Mouse (Mus musculus) lung, embryonic 14.5 days (tissue): ENCODE data around the gene Acss2. TPM values are rescaled to one million over a fixed set of nuclear protein-coding genes. Genes with fewer than 3 reads are reported as not detected.

Source experiments
- ATAC-seq: fragments of 200-750 bp; cut with Nextera tagmentation; 2 replicates; pipeline ENCODE4 v1.8.0; 2017; ENCODE audit warnings: mild to moderate bottlenecking, moderate TSS enrichment, moderate library complexity; ENCODE audit not compliant: insufficient read depth
- DNase-seq: peaks from one replicate; pipeline ENCODE4 v3.0.0-alpha.2; 2015
- H3K27ac ChIP-seq: fragments of 300-500 bp; sonication (generic); 2 replicates; pipeline ENCODE4 v1.5.1; 2014; ENCODE audit warnings: low read depth, mild to moderate bottlenecking, moderate library complexity
- H3K27me3 ChIP-seq: fragments of 300-500 bp; sonication (generic); 2 replicates; pipeline ENCODE4 v1.6.1; 2014; ENCODE audit warnings: low read length, control low read depth; ENCODE audit not compliant: insufficient read depth
- H3K36me3 ChIP-seq: fragments of 300-500 bp; sonication (generic); 2 replicates; pipeline ENCODE4 v1.6.1; 2014; ENCODE audit warnings: control low read depth; ENCODE audit not compliant: insufficient read depth
- H3K4me1 ChIP-seq: fragments of 300-500 bp; sonication (generic); 2 replicates; pipeline ENCODE4 v1.6.1; 2014; ENCODE audit warnings: antibody characterized with exemption, control low read depth; ENCODE audit not compliant: insufficient read depth
- H3K4me2 ChIP-seq: fragments of 300-500 bp; sonication (generic); 2 replicates; pipeline ENCODE4 v1.6.1; 2014; ENCODE audit warnings: mild to moderate bottlenecking
- H3K4me3 ChIP-seq: fragments of 300-500 bp; sonication (generic); 2 replicates; pipeline ENCODE4 v1.5.1; 2014; ENCODE audit warnings: low read depth, low read length
- H3K9ac ChIP-seq: fragments of 300-500 bp; sonication (generic); 2 replicates; pipeline ENCODE4 v1.6.1; 2014
- H3K9me3 ChIP-seq: fragments of 300-500 bp; sonication (generic); 2 replicates; pipeline ENCODE4 v1.6.1; 2016; ENCODE audit warnings: low read depth, low read length, control low read depth
- CTCF ChIP-seq: IDR thresholded peaks from 2 replicates; pipeline ENCODE4 v1.5.1; 2016; ENCODE audit warnings: antibody characterized with exemption, low read depth
- WGBS: fragments of 180-500 bp; shearing (Covaris S2); extraction: QIAGEN DNeasy Blood & Tissue Kit; methylation state at CpG from one replicate; pipeline ENCODE4 v1.1.7; 2014; 5-methylcytosine and 5-hydroxymethylcytosine counted together
- polyA plus RNA-seq: library from polyadenylated mRNA; unstranded; fragments of >200 nt; fragmentation: Nextera tagmentation; extraction: Ambion mirVana; gene quantifications from 2 replicates; pipeline ENCODE4 v1.2.1, GENCODE M21; 2014

The Acss2 gene
- polyA plus RNA-seq, 1 experiment from 2014 or later = 7.5 TPM

GRCm38 (mm10) chr2:155628112-155628511, 110.4 kb downstream of the Acss2 start:
- no peaks in the 10 kb centered on the region for H3K9me3 ChIP-seq
- 79% methylated on average over 9 of the region's 9 CpGs for WGBS
- no peak overlapping the region for H3K4me2 ChIP-seq
- ATAC-seq = no peak
- H3K27ac ChIP-seq = no peak overlapping the region
- DNase-seq = no peak
- peaks cover 52% of the 10 kb centered on the region for H3K27me3 ChIP-seq
- no peak for TF ChIP-seq CTCF
- no peak overlapping the region for H3K9ac ChIP-seq
- H3K4me1 ChIP-seq = no peaks in the 10 kb centered on the region
- peaks cover 19% of the 10 kb centered on the region for H3K36me3 ChIP-seq
- no peak overlapping the region for H3K4me3 ChIP-seq

- Histone ChIP-seq H3K27ac (no peak overlapping the region), H3K36me3 (peaks cover 23% of the 10 kb centered on the region), H3K9ac (no peak overlapping the region), H3K27me3 (peaks cover 52% of the 10 kb centered on the region), H3K9me3 (no peaks in the 10 kb centered on the region), H3K4me3 (no peak overlapping the region), H3K4me1 (no peaks in the 10 kb centered on the region), H3K4me2 (no peak overlapping the region)
- DNase-seq (no peak), ATAC-seq (no peak)
- TF ChIP-seq CTCF = no peak
- WGBS = 77% methylated on average over 13 of the region's 13 CpGs
Observed at GRCm38 (mm10) chr2:155628519-155628918, 110.8 kb downstream of the Acss2 start.

- peak; percentile 14; the same call in 1 of the 2 replicates for ATAC-seq
Observed at GRCm38 (mm10) chr2:155629231-155629661, 111.5 kb downstream of the Acss2 start.

DNA sequence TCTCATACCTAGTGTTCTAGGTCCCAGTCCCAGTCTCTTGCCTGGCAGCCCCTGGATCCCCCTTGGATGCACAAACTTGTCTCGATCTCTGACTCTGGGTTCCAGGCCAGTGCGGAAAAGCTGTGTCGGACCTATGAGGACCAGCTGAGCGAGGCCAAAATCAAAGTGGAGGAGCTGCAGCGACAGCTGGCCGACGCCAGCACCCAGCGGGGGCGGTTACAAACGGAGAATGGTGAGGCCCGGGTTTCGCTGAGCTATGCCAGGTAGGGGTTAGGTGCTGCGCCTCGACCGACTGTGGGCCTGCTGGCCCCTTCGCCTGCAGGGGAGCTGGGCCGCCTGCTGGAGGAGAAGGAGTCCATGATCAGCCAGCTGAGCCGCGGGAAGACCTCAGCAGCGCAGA, 112.4 kb downstream of the Acss2 start:
- no peak overlapping the region for H3K27ac ChIP-seq
- no peaks in the 10 kb centered on the region for H3K9me3 ChIP-seq
- no peak overlapping the region for H3K9ac ChIP-seq
- peaks cover 39% of the 10 kb centered on the region for H3K36me3 ChIP-seq
- no peak overlapping the region for H3K4me3 ChIP-seq
- ATAC-seq (no peak), DNase-seq (no peak)
- no peaks in the 10 kb centered on the region for H3K4me1 ChIP-seq
- H3K27me3 ChIP-seq = peaks cover 52% of the 10 kb centered on the region
- TF ChIP-seq CTCF = peak; percentile 17; the same call in 1 of the 2 replicates
- H3K4me2 ChIP-seq = no peak overlapping the region
- 37% methylated on average over 20 of the region's 20 CpGs for WGBS

More at GRCm38 (mm10) chr2:155629231-155629661, 111.5 kb downstream of the Acss2 start:
- Histone ChIP-seq H3K4me2 (peak overlapping the region; percentile 59), H3K9me3 (no peaks in the 10 kb centered on the region), H3K4me3 (peak overlapping the region; percentile 29), H3K27ac (no peak overlapping the region), H3K9ac (no peak overlapping the region; the same call in 1 of the 2 replicates), H3K4me1 (no peaks in the 10 kb centered on the region), H3K36me3 (peaks cover 30% of the 10 kb centered on the region), H3K27me3 (peaks cover 52% of the 10 kb centered on the region)
- 3% methylated on average over 35 of the region's 35 CpGs for WGBS
- no peak for TF ChIP-seq CTCF
- DNase-seq = peak; percentile 66

- H3K4me2 ChIP-seq = no peak overlapping the region
- H3K9ac ChIP-seq = no peak overlapping the region
- peak; percentile 28 for DNase-seq
- ATAC-seq = no peak
- H3K27ac ChIP-seq = no peak overlapping the region
- H3K9me3 ChIP-seq = no peaks in the 10 kb centered on the region
- no peak overlapping the region for H3K4me3 ChIP-seq
- H3K27me3 ChIP-seq = peaks cover 52% of the 10 kb centered on the region
- 25% methylated on average over 43 of the region's 43 CpGs for whole genome bisulfite sequencing
- H3K36me3 ChIP-seq = peaks cover 45% of the 10 kb centered on the region
- TF ChIP-seq CTCF = no peak
- H3K4me1 ChIP-seq = no peaks in the 10 kb centered on the region
Observed at GRCm38 (mm10) chr2:155630590-155631416, 113.1 kb downstream of the Acss2 start.

GRCm38 (mm10) chr2:155632138-155632936, 114.6 kb downstream of the Acss2 start:
- no peaks in the 10 kb centered on the region for H3K4me1 ChIP-seq
- no peak overlapping the region for H3K4me3 ChIP-seq
- H3K27me3 ChIP-seq = peaks cover 52% of the 10 kb centered on the region
- no peak overlapping the region for H3K27ac ChIP-seq
- no peak for DNase-seq
- WGBS = 59% methylated on average over 30 of the region's 30 CpGs
- no peak for TF ChIP-seq CTCF
- peaks cover 58% of the 10 kb centered on the region for H3K36me3 ChIP-seq
- no peak overlapping the region for H3K9ac ChIP-seq
- no peak for ATAC-seq
- no peak overlapping the region for H3K4me2 ChIP-seq
- H3K9me3 ChIP-seq = no peaks in the 10 kb centered on the region

GRCm38 (mm10) chr2:155633121-155633520, 115.4 kb downstream of the Acss2 start:
- ATAC-seq (no peak), DNase-seq (no peak)
- TF ChIP-seq CTCF = no peak
- Histone ChIP-seq H3K4me2 (no peak overlapping the region), H3K4me1 (no peaks in the 10 kb centered on the region), H3K36me3 (peaks cover 66% of the 10 kb centered on the region), H3K27ac (no peak overlapping the region), H3K9ac (no peak overlapping the region), H3K4me3 (no peak overlapping the region), H3K27me3 (peaks cover 44% of the 10 kb centered on the region), H3K9me3 (no peaks in the 10 kb centered on the region)
- WGBS = 46% methylated on average over 19 of the region's 19 CpGs
